Mouse (Mus musculus): ENCODE measurements around the gene Foxf1. TPM values are rescaled to one million over a fixed set of nuclear protein-coding genes. Genes with fewer than 3 reads are reported as not detected.

Gene Foxf1
- polyA plus RNA-seq, 1 experiment from 2014 or later: 2.8 TPM

DNA sequence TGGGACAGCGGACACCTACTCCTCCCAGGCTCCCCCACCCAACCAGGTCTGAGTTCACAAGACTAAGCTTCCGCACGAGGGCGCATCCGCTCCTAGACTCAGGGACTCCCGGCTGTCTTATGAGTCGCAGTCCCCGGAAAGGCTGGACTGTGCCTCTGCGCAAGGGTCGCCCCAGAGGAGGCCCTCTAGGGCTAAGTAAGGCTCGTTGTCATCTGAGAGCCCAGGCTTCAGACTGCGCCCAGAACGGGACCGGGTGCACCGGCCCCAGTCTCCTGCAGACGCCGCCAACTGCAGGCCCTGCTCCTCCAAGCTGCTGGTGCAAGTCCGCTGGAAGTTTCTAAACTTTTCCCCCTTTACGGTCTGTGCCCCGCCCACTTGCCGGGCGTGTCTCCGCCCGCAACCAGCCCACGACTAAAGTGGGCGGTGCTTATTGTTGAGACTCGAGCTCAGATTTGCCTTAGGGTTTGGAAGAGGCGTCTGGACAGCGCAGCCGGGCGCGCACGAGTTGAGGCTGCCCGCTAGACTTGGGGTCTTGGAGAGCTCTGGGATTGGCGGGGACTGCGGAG, 41.2 kb downstream of the Foxf1 start:
- Histone ChIP-seq H3K9ac (no peak overlapping the region), H3K27ac (replicated peaks) (no peak overlapping the region), H3K36me3 (replicated peaks) (no peaks in the 10 kb centered on the region), H3K4me2 (peak overlapping the region; percentile 42), H3K4me1 (replicated peaks) (peaks cover 10% of the 10 kb centered on the region; the same call in 1 of the 2 replicates), H3K4me3 (replicated peaks) (0 out of 2 replicates have a peak overlapping the region, but pooled peaks have one; percentile 12), H3K27me3 (peaks cover 99% of the 10 kb centered on the region), H3K9me3 (replicated peaks) (no peaks in the 10 kb centered on the region)
- no peak for ATAC-seq (ENCODE audit: insufficient read depth)
- 1% methylated on average over 36 of the region's 36 CpGs for WGBS (ENCODE audit: insufficient replicate concordance)

DNA sequence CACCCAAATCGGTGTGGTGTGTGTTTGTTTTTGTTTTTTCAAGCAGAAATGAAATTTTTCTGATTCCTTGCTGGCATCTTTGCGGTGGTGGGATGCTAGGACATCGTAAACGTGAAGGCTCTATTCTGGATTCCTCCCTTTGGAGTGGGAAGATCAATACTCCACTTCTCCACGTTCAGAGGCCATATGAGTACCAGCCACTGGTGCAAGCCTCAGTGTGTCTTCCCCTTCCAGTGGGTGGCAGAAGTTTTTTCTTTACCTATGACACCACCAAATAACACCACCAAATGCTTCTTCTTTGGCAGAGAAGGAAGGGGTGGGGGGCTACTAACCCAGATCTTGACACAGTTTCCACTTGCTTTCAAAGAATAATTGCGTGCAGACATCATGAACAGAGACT, 42.0 kb downstream of the Foxf1 start:
- Histone ChIP-seq H3K27me3 (peaks cover 99% of the 10 kb centered on the region), H3K9ac (no peak overlapping the region), H3K4me3 (replicated peaks) (no peak overlapping the region), H3K9me3 (replicated peaks) (no peaks in the 10 kb centered on the region), H3K36me3 (replicated peaks) (no peaks in the 10 kb centered on the region), H3K27ac (replicated peaks) (no peak overlapping the region), H3K4me1 (replicated peaks) (peaks cover 10% of the 10 kb centered on the region; the same call in 1 of the 2 replicates), H3K4me2 (no peak overlapping the region)
- WGBS (ENCODE audit: insufficient replicate concordance): 9% methylated on average over 6 of the region's 6 CpGs
- ATAC-seq (ENCODE audit: insufficient read depth): no peak

DNA sequence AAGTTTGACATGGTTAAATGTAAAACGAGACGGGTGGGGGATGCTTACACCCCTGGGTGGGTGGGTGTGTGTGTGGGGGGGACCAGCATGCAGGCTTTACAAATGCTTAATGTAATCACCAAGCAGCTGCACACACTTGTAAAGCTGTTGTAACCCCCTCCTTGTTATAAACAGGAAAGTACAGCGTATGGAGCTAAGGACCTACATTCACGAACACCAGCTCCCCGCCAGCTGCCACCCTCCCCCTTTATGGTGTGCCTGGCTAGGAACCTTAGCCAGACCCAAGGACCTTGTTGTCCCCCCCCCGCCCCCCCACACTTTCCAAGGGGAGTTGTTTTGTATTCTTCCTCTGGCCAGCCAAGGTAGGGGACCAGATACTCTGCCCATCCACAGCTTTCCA, 42.5 kb downstream of the Foxf1 start:
- H3K27ac ChIP-seq (replicated peaks): no peak overlapping the region
- no peak for ATAC-seq (ENCODE audit: insufficient read depth)

DNA sequence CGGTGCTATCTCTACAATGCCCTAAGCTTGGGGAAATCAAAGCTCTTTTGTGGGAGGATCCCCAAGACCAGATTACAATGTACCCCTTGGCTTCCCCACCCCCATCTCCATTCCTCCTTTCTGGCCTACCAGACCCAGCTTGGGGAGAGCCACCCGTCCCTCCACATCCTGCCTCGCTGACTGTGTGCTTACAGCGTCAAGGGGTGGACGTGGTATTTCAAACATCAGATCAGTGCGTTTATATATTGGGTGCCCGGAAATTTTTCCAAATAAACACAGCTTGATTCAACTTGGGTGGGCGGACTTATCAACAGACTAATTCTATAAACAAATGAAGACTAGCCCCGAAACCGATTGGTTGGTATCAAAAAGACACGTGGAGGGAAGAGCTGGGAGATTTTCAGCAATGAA, 43.1 kb downstream of the Foxf1 start:
- H3K4me3 ChIP-seq (replicated peaks): no peak overlapping the region
- H3K36me3 ChIP-seq (replicated peaks): no peaks in the 10 kb centered on the region
- H3K4me1 ChIP-seq (replicated peaks): peaks cover 10% of the 10 kb centered on the region; the same call in 1 of the 2 replicates
- H3K27ac ChIP-seq (replicated peaks): no peak overlapping the region
- H3K9me3 ChIP-seq (replicated peaks): no peaks in the 10 kb centered on the region
- ATAC-seq (ENCODE audit: insufficient read depth): no peak
- no peak overlapping the region for H3K9ac ChIP-seq
- WGBS (ENCODE audit: insufficient replicate concordance): 4% methylated on average over 11 of the region's 11 CpGs
- H3K4me2 ChIP-seq: no peak overlapping the region
- H3K27me3 ChIP-seq: peaks cover 96% of the 10 kb centered on the region

More for the DNA sequence above, 42.5 kb downstream of the Foxf1 start:
- Histone ChIP-seq H3K9me3 (replicated peaks) (no peaks in the 10 kb centered on the region), H3K4me1 (replicated peaks) (peaks cover 10% of the 10 kb centered on the region; the same call in 1 of the 2 replicates), H3K36me3 (replicated peaks) (no peaks in the 10 kb centered on the region), H3K4me3 (replicated peaks) (no peak overlapping the region), H3K9ac (no peak overlapping the region), H3K27me3 (peaks cover 97% of the 10 kb centered on the region), H3K4me2 (no peak overlapping the region)
- WGBS (ENCODE audit: insufficient replicate concordance): 11% methylated on average over 6 of the region's 6 CpGs

DNA sequence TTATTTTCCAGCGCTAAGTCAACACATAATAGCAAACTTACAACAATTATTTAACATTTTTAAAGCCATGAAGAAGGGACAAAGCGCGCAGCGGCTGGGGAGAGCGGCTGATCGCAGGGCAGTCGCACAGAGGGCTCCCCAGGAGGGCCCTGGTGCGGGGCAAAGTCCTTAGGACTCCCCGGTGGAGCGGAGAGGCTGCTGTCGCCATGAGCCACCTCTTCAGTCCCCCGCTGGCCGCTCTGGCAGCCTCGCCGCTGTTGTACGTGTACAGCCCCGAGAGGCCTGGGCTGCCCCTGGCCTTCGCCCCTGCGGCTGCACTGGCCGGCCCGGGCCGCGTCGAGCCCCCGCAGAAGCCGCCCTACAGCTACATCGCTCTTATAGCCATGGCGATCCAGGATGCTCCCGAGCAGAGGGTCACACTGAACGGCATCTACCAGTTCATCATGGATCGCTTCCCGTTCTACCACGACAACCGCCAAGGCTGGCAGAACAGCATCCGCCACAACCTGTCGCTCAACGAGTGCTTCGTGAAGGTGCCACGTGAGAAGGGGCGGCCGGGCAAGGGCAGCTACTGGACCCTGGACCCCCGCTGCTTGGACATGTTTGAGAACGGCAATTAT, 43.7 kb downstream of the Foxf1 start, which contains the start of gene Foxl1:
Gene Foxl1 (plus strand): TSS at position 185 of the 620 bp plus-strand sequence.
- ATAC-seq (ENCODE audit: insufficient read depth): no peak
- Histone ChIP-seq H3K9ac (no peak within 1 kb of the TSS), H3K4me1 (replicated peaks) (peaks cover 10% of the 10 kb centered on the region; the same call in 1 of the 2 replicates), H3K27ac (replicated peaks) (no peak within 1 kb of the TSS), H3K4me3 (replicated peaks) (no peak within 1 kb of the TSS), H3K9me3 (replicated peaks) (no peaks in the 10 kb centered on the region), H3K27me3 (peaks cover 91% of the 10 kb centered on the region), H3K4me2 (no peak within 1 kb of the TSS), H3K36me3 (replicated peaks) (no peaks in the 10 kb centered on the region)
- 3% methylated on average over 43 of the region's 43 CpGs for WGBS (ENCODE audit: insufficient replicate concordance)

DNA sequence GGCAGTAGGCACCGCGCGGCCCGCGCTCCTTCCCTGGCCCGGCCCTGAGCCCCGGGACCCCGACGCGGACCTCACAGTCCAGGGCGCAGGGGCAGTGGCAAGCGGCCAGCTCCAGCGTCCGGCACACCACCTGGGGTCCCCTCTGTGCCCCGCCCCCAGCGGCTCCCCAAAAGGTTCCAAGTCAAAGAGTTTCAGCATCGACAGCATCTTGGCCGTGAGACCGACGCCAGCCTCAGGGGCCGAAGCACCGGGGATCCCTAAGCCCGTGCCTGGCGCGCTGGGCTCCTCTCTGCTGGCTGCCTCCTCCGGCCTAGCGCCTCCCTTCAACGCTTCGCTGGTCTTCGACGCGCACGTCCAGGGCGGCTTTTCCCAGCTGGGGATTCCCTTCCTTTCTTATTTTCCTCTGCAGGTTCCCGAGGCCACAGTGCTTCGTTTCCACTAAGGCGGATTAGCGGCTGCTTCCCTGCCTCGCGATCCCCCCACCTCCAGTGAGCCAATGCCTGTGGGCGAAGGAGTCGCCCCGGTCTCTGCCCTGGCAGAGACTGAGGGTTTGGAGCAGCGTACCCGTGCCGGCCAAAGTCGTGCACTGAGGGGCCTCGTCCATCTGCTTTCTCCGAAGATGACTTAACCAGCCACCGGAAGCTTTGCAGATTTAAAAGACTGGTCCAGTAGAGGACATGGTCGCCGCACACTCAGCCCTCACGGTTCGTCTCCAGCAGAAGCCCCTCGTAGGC, 44.5 kb downstream of the Foxf1 start:
- H3K4me3 ChIP-seq (replicated peaks): no peak overlapping the region
- no peaks in the 10 kb centered on the region for H3K9me3 ChIP-seq (replicated peaks)
- no peak overlapping the region for H3K4me2 ChIP-seq
- no peak overlapping the region for H3K27ac ChIP-seq (replicated peaks)
- H3K4me1 ChIP-seq (replicated peaks): peaks cover 10% of the 10 kb centered on the region; the same call in 1 of the 2 replicates
- no peak for ATAC-seq (ENCODE audit: insufficient read depth)
- H3K27me3 ChIP-seq: peaks cover 87% of the 10 kb centered on the region
- no peak overlapping the region for H3K9ac ChIP-seq
- 3% methylated on average over 53 of the region's 55 CpGs for WGBS (ENCODE audit: insufficient replicate concordance)
- H3K36me3 ChIP-seq (replicated peaks): no peaks in the 10 kb centered on the region

DNA sequence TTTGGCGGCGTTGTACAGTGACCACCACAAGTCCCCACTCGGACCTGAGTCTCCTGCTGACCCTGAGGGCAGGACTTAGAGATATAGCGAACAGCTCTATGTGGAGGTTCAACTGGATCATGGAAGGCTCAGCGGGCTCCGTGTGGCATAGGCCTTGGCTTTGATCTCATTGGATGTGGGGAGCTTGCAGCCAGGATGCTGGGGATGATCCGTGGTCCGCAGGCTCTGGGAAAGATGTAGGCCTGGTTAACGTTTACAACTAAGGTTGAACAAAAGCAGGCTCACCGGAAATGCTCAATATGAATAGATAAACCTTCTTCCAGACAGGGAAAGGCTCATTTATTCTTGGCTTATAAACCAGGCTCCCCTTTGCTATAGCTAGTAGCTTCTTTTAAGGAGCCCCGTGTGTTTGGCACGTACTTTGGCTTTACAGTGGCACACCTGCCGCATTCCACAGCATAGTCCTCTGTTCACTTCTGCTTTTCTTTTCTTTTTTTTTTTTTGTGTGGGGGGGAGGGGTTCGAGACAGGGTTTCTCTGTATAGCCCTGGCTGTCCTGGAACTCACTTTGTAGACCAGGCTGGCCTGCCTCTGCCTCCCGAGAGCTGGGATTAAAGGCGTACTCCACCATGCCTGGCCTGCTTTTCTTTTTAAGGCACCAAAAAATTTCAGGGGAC, 45.2 kb downstream of the Foxf1 start:
- Histone ChIP-seq H3K4me2 (no peak overlapping the region), H3K27ac (replicated peaks) (no peak overlapping the region), H3K27me3 (peaks cover 81% of the 10 kb centered on the region), H3K4me3 (replicated peaks) (no peak overlapping the region), H3K36me3 (replicated peaks) (no peaks in the 10 kb centered on the region), H3K9ac (no peak overlapping the region), H3K9me3 (replicated peaks) (no peaks in the 10 kb centered on the region), H3K4me1 (replicated peaks) (peaks cover 10% of the 10 kb centered on the region; the same call in 1 of the 2 replicates)
- 17% methylated on average over 16 of the region's 16 CpGs for WGBS (ENCODE audit: insufficient replicate concordance)
- no peak for ATAC-seq (ENCODE audit: insufficient read depth)

DNA sequence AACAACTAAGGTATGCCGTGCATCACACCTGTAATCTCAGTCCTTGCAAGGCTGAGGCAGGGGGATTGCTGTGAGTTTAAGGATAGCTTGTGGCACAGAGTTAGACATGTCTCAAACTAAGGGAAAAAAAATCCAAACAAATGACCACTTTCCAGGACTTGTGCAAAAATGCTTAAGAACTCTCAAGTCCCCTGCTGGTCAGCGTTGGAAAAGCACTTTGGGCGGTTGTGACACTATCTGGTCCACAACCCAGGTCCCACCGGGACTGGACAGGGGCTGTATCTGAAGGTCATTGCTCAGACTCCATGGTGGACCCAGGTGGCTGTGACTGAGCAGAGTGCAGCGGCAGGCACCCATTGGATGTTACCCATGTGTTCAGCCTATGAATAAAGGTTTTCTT, 46.3 kb downstream of the Foxf1 start:
- Histone ChIP-seq H3K9me3 (replicated peaks) (no peaks in the 10 kb centered on the region), H3K4me2 (no peak overlapping the region), H3K27me3 (peaks cover 70% of the 10 kb centered on the region), H3K36me3 (replicated peaks) (no peaks in the 10 kb centered on the region), H3K27ac (replicated peaks) (no peak overlapping the region), H3K4me3 (replicated peaks) (no peak overlapping the region), H3K4me1 (replicated peaks) (peaks cover 7% of the 10 kb centered on the region; the same call in 1 of the 2 replicates), H3K9ac (no peak overlapping the region)
- no peak for ATAC-seq (ENCODE audit: insufficient read depth)
- WGBS (ENCODE audit: insufficient replicate concordance): 24% methylated on average over 5 of the region's 5 CpGs

DNA sequence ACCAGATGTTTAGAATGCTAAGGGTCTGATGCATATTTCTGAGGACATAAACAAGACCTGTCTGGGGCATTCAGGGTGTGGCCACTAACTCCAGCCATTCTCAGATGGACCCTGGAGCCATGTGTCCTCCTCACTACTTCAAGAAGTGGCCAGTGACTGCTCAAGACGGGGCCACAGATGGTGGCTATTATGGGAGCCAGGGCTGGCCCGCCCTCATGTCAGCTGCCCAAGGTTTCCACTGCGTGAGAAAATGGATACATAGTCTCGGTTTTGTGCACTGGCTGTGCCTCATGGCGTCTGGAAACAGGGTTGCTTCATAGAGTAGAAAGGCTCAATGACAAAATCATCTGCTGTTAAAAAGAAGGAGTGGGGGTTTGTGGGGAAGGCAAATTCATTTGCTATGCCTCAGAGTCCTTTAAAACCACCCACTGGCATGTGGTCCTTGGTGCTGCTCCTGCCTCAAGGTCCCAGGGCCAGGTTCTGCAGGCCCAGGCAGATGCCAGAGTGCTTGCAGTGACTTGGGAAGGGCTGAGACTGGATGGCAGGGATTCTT, 48.9 kb downstream of the Foxf1 start:
- Histone ChIP-seq H3K27ac (replicated peaks) (no peak overlapping the region), H3K9ac (no peak overlapping the region), H3K4me2 (no peak overlapping the region), H3K4me3 (replicated peaks) (no peak overlapping the region), H3K4me1 (replicated peaks) (peaks cover 4% of the 10 kb centered on the region; the same call in 1 of the 2 replicates), H3K9me3 (replicated peaks) (no peaks in the 10 kb centered on the region), H3K27me3 (peaks cover 45% of the 10 kb centered on the region), H3K36me3 (replicated peaks) (no peaks in the 10 kb centered on the region)
- WGBS (ENCODE audit: insufficient replicate concordance): 61% methylated on average over 5 of the region's 5 CpGs
- ATAC-seq (ENCODE audit: insufficient read depth): no peak

DNA sequence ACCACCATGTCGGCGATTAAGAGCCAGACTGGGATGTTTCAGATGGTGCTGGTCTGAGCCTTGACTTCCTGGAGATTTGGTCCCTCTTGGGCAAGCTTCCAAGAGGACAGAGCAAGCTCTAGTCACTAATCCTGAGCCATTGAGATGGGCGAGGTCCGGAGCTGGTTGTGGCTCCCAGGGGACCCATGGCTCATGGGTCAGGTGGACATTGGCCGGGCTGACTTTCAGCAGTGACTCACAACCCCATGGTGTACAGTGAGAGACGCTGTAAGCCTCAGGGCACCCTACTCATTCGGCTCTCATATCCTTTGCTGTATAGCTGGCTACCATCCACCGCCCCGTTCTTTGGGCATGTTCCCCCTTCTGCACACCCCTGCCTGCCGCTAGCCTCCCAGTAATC, 49.9 kb downstream of the Foxf1 start:
- H3K27me3 ChIP-seq: peaks cover 34% of the 10 kb centered on the region

More for the DNA sequence above, 49.9 kb downstream of the Foxf1 start:
- no peak overlapping the region for H3K4me3 ChIP-seq (replicated peaks)
- H3K36me3 ChIP-seq (replicated peaks): no peaks in the 10 kb centered on the region
- H3K27ac ChIP-seq (replicated peaks): no peak overlapping the region
- H3K9ac ChIP-seq: no peak overlapping the region
- 72% methylated on average over 10 of the region's 10 CpGs for WGBS (ENCODE audit: insufficient replicate concordance)
- no peak for ATAC-seq (ENCODE audit: insufficient read depth)
- no peak overlapping the region for H3K4me2 ChIP-seq
- H3K4me1 ChIP-seq (replicated peaks): no peaks in the 10 kb centered on the region
- H3K9me3 ChIP-seq (replicated peaks): no peaks in the 10 kb centered on the region

Measured in liver, embryonic 15.5 days (tissue).